Mouse (Mus musculus): ENCODE data around the gene Ss18l1. TPM values are rescaled to one million over a fixed set of nuclear protein-coding genes. Genes with fewer than 3 reads are reported as not detected.

Gene Ss18l1
- polyA plus RNA-seq, 1 experiment from 2014 or later = 0.62 TPM

DNA sequence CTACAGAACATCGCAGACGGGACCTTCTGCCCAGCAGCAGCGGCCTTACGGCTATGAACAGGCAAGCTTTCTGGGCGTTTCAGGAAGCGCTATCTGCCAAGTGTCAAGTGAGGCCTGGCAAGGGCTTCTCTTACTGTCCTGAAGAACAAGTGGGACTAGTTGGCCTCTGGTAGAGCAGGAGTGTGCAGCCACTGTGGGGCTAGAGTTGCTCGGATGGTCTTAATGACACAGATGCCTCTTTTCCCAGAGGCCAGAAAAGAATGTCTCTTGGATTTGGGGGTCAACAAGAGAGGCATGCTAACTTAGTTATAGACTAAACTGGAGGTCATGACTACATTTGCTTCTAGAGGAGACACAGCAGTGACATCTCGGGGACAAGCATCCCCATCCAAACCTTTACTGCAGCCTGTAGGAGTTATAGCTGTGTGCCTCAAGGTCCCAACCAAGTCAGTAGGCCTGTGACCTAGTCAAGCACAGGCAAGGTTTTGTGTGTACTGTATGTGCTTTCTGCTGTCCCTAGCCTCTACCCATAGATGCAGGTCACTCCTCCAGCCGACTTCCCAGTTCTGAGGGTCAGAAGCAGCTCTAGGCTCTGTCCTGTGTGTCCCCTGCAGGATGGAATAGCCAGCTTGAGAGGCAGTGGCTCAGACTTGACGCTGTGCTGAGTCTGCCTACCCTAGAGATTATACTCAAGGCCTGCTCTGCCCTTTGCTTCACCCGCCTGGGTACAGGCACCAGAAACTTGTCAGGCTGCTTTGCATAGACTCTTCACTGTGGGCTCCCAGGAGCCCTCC, 21.2 kb downstream of the Ss18l1 start:
- no peaks in the 10 kb centered on the region for H3K4me1 ChIP-seq (ENCODE audit: insufficient read depth)
- no peaks in the 10 kb centered on the region for H3K27me3 ChIP-seq (ENCODE audit: insufficient read depth, low read length)
- no peak overlapping the region for H3K27ac ChIP-seq (ENCODE audit: low read depth)
- ATAC-seq = no peak
- H3K4me2 ChIP-seq (ENCODE audit: low read depth, low read length) = no peak overlapping the region
- no peak overlapping the region for H3K9ac ChIP-seq (replicated peaks)
- TF ChIP-seq CTCF (IDR thresholded peaks at IDR 0.05; ENCODE audit: low read depth) = no peak
- TF ChIP-seq EP300 (IDR thresholded peaks at IDR 0.05; ENCODE audit: low read depth) = no peak
- H3K36me3 ChIP-seq (replicated peaks; ENCODE audit: insufficient read depth, low read length) = peaks cover 29% of the 10 kb centered on the region
- 85% methylated on average over 11 of the region's 11 CpGs for WGBS (ENCODE audit: insufficient replicate concordance)
- H3K9me3 ChIP-seq (ENCODE audit: low read length) = no peaks in the 10 kb centered on the region
- DNase-seq = no peak
- H3K4me3 ChIP-seq (ENCODE audit: low read depth, low read length) = no peak overlapping the region

DNA sequence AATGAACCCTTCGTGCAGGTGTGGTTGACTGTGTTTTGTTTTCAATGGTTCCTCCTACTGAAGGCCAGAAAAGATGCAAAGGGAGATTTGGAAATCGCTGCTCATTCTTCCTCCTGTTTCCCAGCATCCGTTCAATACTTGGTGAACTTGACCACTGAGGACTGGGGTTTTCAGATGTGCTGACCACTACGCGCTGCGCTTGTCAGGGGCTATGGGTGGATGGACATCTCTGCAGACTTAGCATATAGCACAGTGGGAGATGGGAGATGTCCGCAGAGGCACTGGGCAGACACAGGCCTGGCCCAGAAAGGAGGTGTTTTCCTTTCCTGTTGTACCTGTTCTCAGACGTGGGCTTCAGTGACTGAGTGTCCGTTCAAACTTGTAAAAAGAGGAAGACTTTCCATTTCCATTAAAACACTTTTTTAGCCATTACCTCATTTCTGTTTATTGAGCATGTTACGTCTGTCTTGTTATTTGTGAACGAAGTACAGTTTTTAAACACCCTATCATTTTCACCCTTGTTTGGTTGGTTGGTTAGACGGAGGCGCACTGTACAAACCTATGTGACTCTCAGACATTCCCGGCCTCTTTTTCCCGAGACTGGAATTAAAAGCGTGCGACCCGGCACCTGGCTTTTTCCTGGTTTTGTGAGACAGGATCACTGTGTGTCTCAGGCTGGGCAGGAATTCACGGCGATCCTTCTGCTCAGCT, 27.6 kb downstream of the Ss18l1 start:
- Histone ChIP-seq H3K36me3 (replicated peaks; ENCODE audit: insufficient read depth, low read length) (0 out of 2 replicates have a peak, but pooled peaks cover 7% of the 10 kb centered on the region), H3K27me3 (ENCODE audit: insufficient read depth, low read length) (no peaks in the 10 kb centered on the region), H3K9ac (replicated peaks) (peak overlapping the region; percentile 75), H3K9me3 (ENCODE audit: low read length) (no peaks in the 10 kb centered on the region), H3K27ac (ENCODE audit: low read depth) (peak overlapping the region; percentile 74), H3K4me1 (ENCODE audit: insufficient read depth) (peaks cover 12% of the 10 kb centered on the region), H3K4me2 (ENCODE audit: low read depth, low read length) (peak overlapping the region; percentile 91), H3K4me3 (ENCODE audit: low read depth, low read length) (peak overlapping the region; percentile 78)
- no peak for DNase-seq
- TF ChIP-seq EP300 (IDR thresholded peaks at IDR 0.05; ENCODE audit: low read depth) (no peak), CTCF (IDR thresholded peaks at IDR 0.05; ENCODE audit: low read depth) (no peak)
- ATAC-seq = peak; percentile 68
- 26% methylated on average over 20 of the region's 20 CpGs for WGBS (ENCODE audit: insufficient replicate concordance)

DNA sequence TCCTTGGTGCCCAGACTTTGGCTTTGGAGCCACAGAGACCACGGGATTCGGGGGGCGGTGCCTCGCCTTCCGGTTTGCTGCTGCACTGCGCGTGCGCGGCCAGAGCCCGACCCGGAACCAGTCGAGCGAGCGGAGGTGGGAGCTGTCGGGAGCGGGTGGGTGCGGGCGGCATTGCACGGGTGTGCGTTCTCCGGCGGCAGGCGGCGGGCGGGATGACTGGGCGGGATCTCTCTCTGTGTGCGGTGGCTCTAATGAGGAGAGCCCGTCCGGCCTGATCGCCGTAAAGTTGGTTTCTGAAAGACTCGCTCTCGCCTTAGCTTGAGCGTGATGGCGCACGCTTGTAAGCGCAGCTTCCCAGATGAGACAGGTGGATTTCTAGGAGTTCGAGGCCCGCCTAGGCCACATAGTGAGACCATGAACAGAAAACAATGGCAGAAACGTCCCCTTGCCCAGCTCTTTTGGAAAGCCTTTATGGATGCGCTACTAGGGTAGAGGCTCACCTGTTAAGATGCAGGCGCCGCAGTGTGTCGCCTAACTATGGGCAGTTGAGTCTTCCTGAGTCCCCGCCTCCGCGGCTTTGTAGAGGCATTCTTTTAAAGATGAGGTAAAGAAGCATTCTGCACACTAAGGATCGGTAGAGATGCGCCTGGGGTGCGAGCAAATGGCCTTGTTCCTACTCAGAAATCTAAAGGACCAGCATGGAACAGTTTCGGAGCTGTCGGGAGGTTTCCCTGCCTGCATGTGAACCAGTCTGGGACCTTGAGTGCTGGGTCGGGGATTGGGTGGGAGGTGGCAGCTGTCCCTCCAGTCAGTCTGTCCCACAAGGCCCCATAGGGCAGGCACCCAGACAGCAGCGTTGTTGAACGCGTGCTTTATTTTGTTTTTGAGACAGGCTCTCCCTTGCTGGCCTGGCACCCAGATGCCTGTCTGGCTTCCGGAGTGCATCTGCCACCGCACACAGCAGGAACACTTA, 28.5 kb downstream of the Ss18l1 start, which contains the start of gene Mtg2:
TSS of gene Mtg2 (plus strand) at position 108 of the 973 bp plus-strand sequence.
- peak within 1 kb of the TSS; percentile 91 for H3K4me2 ChIP-seq (ENCODE audit: low read depth, low read length)
- no peaks in the 10 kb centered on the region for H3K9me3 ChIP-seq (ENCODE audit: low read length)
- WGBS (ENCODE audit: insufficient replicate concordance) = 6% methylated on average over 58 of the region's 58 CpGs
- 0 out of 2 replicates have a peak, but pooled peaks cover 7% of the 10 kb centered on the region for H3K36me3 ChIP-seq (replicated peaks; ENCODE audit: insufficient read depth, low read length)
- H3K27me3 ChIP-seq (ENCODE audit: insufficient read depth, low read length) = no peaks in the 10 kb centered on the region
- peak; percentile 95 for DNase-seq
- no peak for TF ChIP-seq CTCF (IDR thresholded peaks at IDR 0.05; ENCODE audit: low read depth)
- TF ChIP-seq EP300 (IDR thresholded peaks at IDR 0.05; ENCODE audit: low read depth) = no peak
- peak within 1 kb of the TSS; percentile 75 for H3K9ac ChIP-seq (replicated peaks)
- ATAC-seq = peak; percentile 98
- H3K4me1 ChIP-seq (ENCODE audit: insufficient read depth) = peaks cover 12% of the 10 kb centered on the region
- H3K4me3 ChIP-seq (ENCODE audit: low read depth, low read length) = peak within 1 kb of the TSS; percentile 78
- peak within 1 kb of the TSS; percentile 74 for H3K27ac ChIP-seq (ENCODE audit: low read depth)

DNA sequence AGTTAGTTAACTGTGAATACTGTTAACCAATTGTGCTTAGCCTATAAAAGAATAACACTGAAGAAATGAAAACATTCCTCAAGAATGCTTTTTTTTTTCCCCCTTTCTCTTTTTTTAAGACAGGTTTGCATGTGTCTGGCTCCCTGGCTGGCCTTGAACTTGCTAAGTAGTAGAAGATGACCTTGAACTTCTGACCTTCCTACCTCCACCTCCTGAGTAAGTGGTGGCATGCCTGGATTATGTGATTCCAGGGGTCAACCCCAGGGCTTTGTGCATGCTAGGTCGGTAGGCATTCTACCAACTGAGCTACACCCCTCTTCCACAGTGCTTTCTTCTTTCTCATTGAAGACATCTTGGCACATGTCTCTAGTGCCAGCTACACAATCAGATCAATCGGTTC, 29.4 kb downstream of the Ss18l1 start:
- Histone ChIP-seq H3K4me1 (ENCODE audit: insufficient read depth) (peaks cover 12% of the 10 kb centered on the region), H3K4me3 (ENCODE audit: low read depth, low read length) (no peak overlapping the region), H3K27ac (ENCODE audit: low read depth) (no peak overlapping the region), H3K27me3 (ENCODE audit: insufficient read depth, low read length) (no peaks in the 10 kb centered on the region), H3K9ac (replicated peaks) (no peak overlapping the region), H3K4me2 (ENCODE audit: low read depth, low read length) (no peak overlapping the region), H3K36me3 (replicated peaks; ENCODE audit: insufficient read depth, low read length) (0 out of 2 replicates have a peak, but pooled peaks cover 7% of the 10 kb centered on the region), H3K9me3 (ENCODE audit: low read length) (no peaks in the 10 kb centered on the region)
- 78% methylated on average over 2 of the region's 2 CpGs for WGBS (ENCODE audit: insufficient replicate concordance)
- ATAC-seq (no peak), DNase-seq (no peak)
- TF ChIP-seq EP300 (IDR thresholded peaks at IDR 0.05; ENCODE audit: low read depth) = no peak
- TF ChIP-seq CTCF (IDR thresholded peaks at IDR 0.05; ENCODE audit: low read depth) = no peak

DNA sequence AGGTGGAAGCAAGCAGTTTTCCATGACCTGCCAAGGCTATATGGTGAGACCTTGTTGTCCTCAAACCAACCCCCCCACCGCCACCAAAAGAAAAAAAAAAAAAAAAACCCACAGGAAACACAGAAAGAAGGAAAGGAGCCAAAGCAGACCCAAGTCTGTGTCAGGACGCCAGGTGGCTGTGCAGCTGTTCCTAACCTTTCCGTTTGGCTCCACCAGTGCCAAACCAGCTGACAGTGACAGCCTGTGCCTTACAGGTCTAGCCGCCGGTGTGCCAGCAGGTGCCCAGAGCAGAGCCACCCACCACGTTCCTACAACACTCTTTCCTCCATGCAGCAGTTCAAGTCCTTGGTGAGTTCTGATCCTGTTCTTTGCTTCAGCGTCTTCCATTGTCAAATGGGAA, 30.6 kb downstream of the Ss18l1 start:
- H3K9me3 ChIP-seq (ENCODE audit: low read length) = no peaks in the 10 kb centered on the region
- H3K4me2 ChIP-seq (ENCODE audit: low read depth, low read length) = no peak overlapping the region
- TF ChIP-seq EP300 (IDR thresholded peaks at IDR 0.05; ENCODE audit: low read depth) (no peak), CTCF (IDR thresholded peaks at IDR 0.05; ENCODE audit: low read depth) (no peak)
- H3K27me3 ChIP-seq (ENCODE audit: insufficient read depth, low read length) = no peaks in the 10 kb centered on the region
- no peak overlapping the region for H3K27ac ChIP-seq (ENCODE audit: low read depth)
- ATAC-seq (no peak), DNase-seq (no peak)
- 85% methylated on average over 7 of the region's 7 CpGs for WGBS (ENCODE audit: insufficient replicate concordance)
- H3K36me3 ChIP-seq (replicated peaks; ENCODE audit: insufficient read depth, low read length) = 0 out of 2 replicates have a peak, but pooled peaks cover 7% of the 10 kb centered on the region
- peaks cover 12% of the 10 kb centered on the region for H3K4me1 ChIP-seq (ENCODE audit: insufficient read depth)
- no peak overlapping the region for H3K4me3 ChIP-seq (ENCODE audit: low read depth, low read length)
- no peak overlapping the region for H3K9ac ChIP-seq (replicated peaks)

All from liver, postnatal 0 days (tissue).